Mouse (Mus musculus) midbrain, embryonic 12.5 days (tissue): Measurements from ENCODE around the gene S100a1. TPM values are rescaled to one million over a fixed set of nuclear protein-coding genes. Genes with fewer than 3 reads are reported as not detected.

Experiments
- ATAC-seq: fragments of 200-750 bp; cut with Nextera tagmentation; 2 replicates; pipeline ENCODE4 v1.8.0; 2017; ENCODE audit warnings: low read depth, moderate TSS enrichment, moderate library complexity; ENCODE audit not compliant: low FRiP score
- H3K27ac ChIP-seq: fragments of 300-500 bp; sonication (generic); replicated peaks from 2 replicates; pipeline ENCODE4 v1.5.1; 2016; ENCODE audit warnings: mild to moderate bottlenecking
- H3K27me3 ChIP-seq: fragments of 300-500 bp; sonication (generic); 2 replicates; pipeline ENCODE4 v1.6.1; 2016; ENCODE audit warnings: mild to moderate bottlenecking
- H3K36me3 ChIP-seq: fragments of 300-500 bp; sonication (generic); 2 replicates; pipeline ENCODE4 v1.6.1; 2016
- H3K4me1 ChIP-seq: fragments of 300-500 bp; sonication (generic); 2 replicates; pipeline ENCODE4 v1.6.1; 2016
- H3K4me2 ChIP-seq: fragments of 300-500 bp; sonication (generic); replicated peaks from 2 replicates; pipeline ENCODE4 v1.6.1; 2016; ENCODE audit warnings: mild to moderate bottlenecking, moderate library complexity
- H3K4me3 ChIP-seq: fragments of 300-500 bp; sonication (generic); 2 replicates; pipeline ENCODE4 v1.5.1; 2016; ENCODE audit warnings: mild to moderate bottlenecking
- H3K9ac ChIP-seq: fragments of 300-500 bp; sonication (generic); replicated peaks from 2 replicates; pipeline ENCODE4 v1.6.1; 2016; ENCODE audit warnings: mild to moderate bottlenecking, moderate library complexity
- H3K9me3 ChIP-seq: fragments of 300-500 bp; sonication (generic); 2 replicates; pipeline ENCODE4 v1.6.1; 2016; ENCODE audit warnings: mild to moderate bottlenecking
- WGBS: fragments of 180-500 bp; shearing (Covaris S2); methylation state at CpG from one replicate; pipeline ENCODE4 v1.1.7; 2016; 5-methylcytosine and 5-hydroxymethylcytosine counted together
- polyA plus RNA-seq: library from polyadenylated mRNA; unstranded; fragments of >200 nt; fragmentation: Nextera tagmentation; extraction: Ambion mirVana; gene quantifications from 2 replicates; pipeline ENCODE4 v1.2.1, GENCODE M21; 2016

The S100a1 gene
- polyA plus RNA-seq, result 4.5 and 6.4 TPM in 2 replicates

- WGBS, result 5% methylated on average over 24 of the region's 25 CpGs
- Histone ChIP-seq H3K9ac (peak within 1 kb of the TSS; percentile 50), H3K27me3 (peaks cover 44% of the 10 kb centered on the region), H3K4me1 (peaks cover 18% of the 10 kb centered on the region), H3K4me2 (peak within 1 kb of the TSS; percentile 61), H3K27ac (no peak within 1 kb of the TSS), H3K36me3 (no peaks in the 10 kb centered on the region), H3K9me3 (no peaks in the 10 kb centered on the region), H3K4me3 (peak within 1 kb of the TSS; percentile 37)
- ATAC-seq, result no peak
Measured at GRCm38 (mm10) chr3:90513796-90514590, at the start of gene S100a1, which contains the start of gene S100a13. S100a1 (minus strand) TSS chr3:90514392. S100a13 (plus strand) TSS chr3:90514435.

- Histone ChIP-seq H3K4me2 (no peak within 1 kb of the TSS), H3K9me3 (no peaks in the 10 kb centered on the region), H3K27ac (no peak within 1 kb of the TSS), H3K9ac (no peak within 1 kb of the TSS), H3K4me3 (no peak within 1 kb of the TSS), H3K27me3 (no peaks in the 10 kb centered on the region), H3K4me1 (peaks cover 4% of the 10 kb centered on the region; the same call in 1 of the 2 replicates), H3K36me3 (no peaks in the 10 kb centered on the region)
- 85% methylated on average over 6 of the region's 6 CpGs for WGBS
- ATAC-seq, result no peak
Measured at GRCm38 (mm10) chr3:90560008-90560628, 45.9 kb upstream of the S100a1 start, which contains the start of gene S100a3. S100a3 (plus strand) TSS chr3:90560578.

- Histone ChIP-seq H3K4me3 (no peak overlapping the region), H3K27ac (0 out of 2 replicates have a peak overlapping the region, but pooled peaks have one; percentile 12), H3K4me1 (peaks cover 4% of the 10 kb centered on the region; the same call in 1 of the 2 replicates), H3K27me3 (no peaks in the 10 kb centered on the region), H3K4me2 (no peak overlapping the region), H3K9ac (no peak overlapping the region), H3K9me3 (no peaks in the 10 kb centered on the region), H3K36me3 (no peaks in the 10 kb centered on the region)
- WGBS, result 32% methylated on average over 5 of the region's 5 CpGs
- ATAC-seq, result peak; percentile 63
Measured at GRCm38 (mm10) chr3:90555954-90556353, 41.8 kb upstream of the S100a1 start.

- Histone ChIP-seq H3K9me3 (no peaks in the 10 kb centered on the region), H3K4me2 (no peak overlapping the region)
Measured at GRCm38 (mm10) chr3:90552231-90552630, 38.0 kb upstream of the S100a1 start.

GRCm38 (mm10) chr3:90550421-90550790, 36.2 kb upstream of the S100a1 start:
- Histone ChIP-seq H3K27ac (no peak overlapping the region), H3K4me2 (no peak overlapping the region), H3K4me1 (no peaks in the 10 kb centered on the region), H3K36me3 (no peaks in the 10 kb centered on the region), H3K9me3 (no peaks in the 10 kb centered on the region), H3K27me3 (no peaks in the 10 kb centered on the region), H3K4me3 (no peak overlapping the region), H3K9ac (no peak overlapping the region)
- no peak for ATAC-seq
- WGBS, result 95% methylated on average over 2 of the region's 2 CpGs

More at GRCm38 (mm10) chr3:90552231-90552630, 38.0 kb upstream of the S100a1 start:
- H3K27ac ChIP-seq, result no peak overlapping the region
- no peaks in the 10 kb centered on the region for H3K27me3 ChIP-seq
- WGBS, result 96% methylated on average over 2 of the region's 2 CpGs
- H3K4me3 ChIP-seq, result no peak overlapping the region
- no peak for ATAC-seq
- no peaks in the 10 kb centered on the region for H3K36me3 ChIP-seq
- H3K4me1 ChIP-seq, result peaks cover 4% of the 10 kb centered on the region; the same call in 1 of the 2 replicates
- H3K9ac ChIP-seq, result no peak overlapping the region

- no peak overlapping the region for H3K4me3 ChIP-seq
- WGBS, result 66% methylated on average over 5 of the region's 5 CpGs
- H3K4me2 ChIP-seq, result no peak overlapping the region
- H3K4me1 ChIP-seq, result no peaks in the 10 kb centered on the region
- H3K9ac ChIP-seq, result no peak overlapping the region
- H3K27me3 ChIP-seq, result no peaks in the 10 kb centered on the region
- no peak for ATAC-seq
- no peaks in the 10 kb centered on the region for H3K9me3 ChIP-seq
- H3K36me3 ChIP-seq, result no peaks in the 10 kb centered on the region
- H3K27ac ChIP-seq, result no peak overlapping the region
Measured at GRCm38 (mm10) chr3:90549676-90550420, 35.7 kb upstream of the S100a1 start.

- H3K27ac ChIP-seq, result no peak overlapping the region
- peak; percentile 69 for ATAC-seq
- WGBS, result 31% methylated on average over 4 of the region's 4 CpGs
- peak overlapping the region; percentile 21; the same call in 1 of the 2 replicates for H3K4me2 ChIP-seq
- no peaks in the 10 kb centered on the region for H3K9me3 ChIP-seq
- peak overlapping the region; percentile 44; the same call in 1 of the 2 replicates for H3K9ac ChIP-seq
- H3K4me1 ChIP-seq, result peaks cover 11% of the 10 kb centered on the region
- H3K4me3 ChIP-seq, result no peak overlapping the region
- H3K36me3 ChIP-seq, result no peaks in the 10 kb centered on the region
- peaks cover 5% of the 10 kb centered on the region; the same call in 1 of the 2 replicates for H3K27me3 ChIP-seq
Measured at GRCm38 (mm10) chr3:90540904-90541303, 26.7 kb upstream of the S100a1 start.

- Histone ChIP-seq H3K9ac (no peak overlapping the region), H3K4me3 (no peak overlapping the region), H3K27me3 (peaks cover 5% of the 10 kb centered on the region; the same call in 1 of the 2 replicates), H3K4me2 (no peak overlapping the region), H3K9me3 (no peaks in the 10 kb centered on the region), H3K27ac (no peak overlapping the region), H3K4me1 (peaks cover 11% of the 10 kb centered on the region), H3K36me3 (no peaks in the 10 kb centered on the region)
- no peak for ATAC-seq
- 84% methylated on average over 5 of the region's 5 CpGs for WGBS
Measured at GRCm38 (mm10) chr3:90537905-90538296, 23.7 kb upstream of the S100a1 start.

GRCm38 (mm10) chr3:90537141-90537904, 23.1 kb upstream of the S100a1 start, which contains the start of gene S100a16:
S100a16 (plus strand) TSS chr3:90537254.
- H3K27me3 ChIP-seq, result peaks cover 5% of the 10 kb centered on the region; the same call in 1 of the 2 replicates
- no peak within 1 kb of the TSS for H3K4me3 ChIP-seq
- H3K36me3 ChIP-seq, result no peaks in the 10 kb centered on the region
- no peak for ATAC-seq
- WGBS, result 51% methylated on average over 10 of the region's 10 CpGs
- H3K4me1 ChIP-seq, result peaks cover 11% of the 10 kb centered on the region
- H3K9ac ChIP-seq, result no peak within 1 kb of the TSS
- no peak within 1 kb of the TSS for H3K27ac ChIP-seq
- no peaks in the 10 kb centered on the region for H3K9me3 ChIP-seq
- H3K4me2 ChIP-seq, result no peak within 1 kb of the TSS

GRCm38 (mm10) chr3:90535446-90535845, 21.3 kb upstream of the S100a1 start:
- 0 out of 2 replicates have a peak, but pooled peaks cover under 1% of the 10 kb centered on the region for H3K4me1 ChIP-seq
- H3K9me3 ChIP-seq, result no peaks in the 10 kb centered on the region
- H3K4me3 ChIP-seq, result no peak overlapping the region
- H3K27me3 ChIP-seq, result peaks cover 5% of the 10 kb centered on the region; the same call in 1 of the 2 replicates
- H3K9ac ChIP-seq, result no peak overlapping the region
- H3K36me3 ChIP-seq, result no peaks in the 10 kb centered on the region
- H3K4me2 ChIP-seq, result no peak overlapping the region
- WGBS, result 65% methylated on average over 1 of the region's 1 CpGs
- ATAC-seq, result no peak
- no peak overlapping the region for H3K27ac ChIP-seq

- ATAC-seq, result no peak
- Histone ChIP-seq H3K9me3 (no peaks in the 10 kb centered on the region), H3K27ac (no peak overlapping the region), H3K4me2 (no peak overlapping the region), H3K9ac (no peak overlapping the region), H3K27me3 (peaks cover 5% of the 10 kb centered on the region; the same call in 1 of the 2 replicates), H3K36me3 (no peaks in the 10 kb centered on the region), H3K4me3 (no peak overlapping the region), H3K4me1 (no peaks in the 10 kb centered on the region)
- 76% methylated on average over 5 of the region's 5 CpGs for WGBS
Measured at GRCm38 (mm10) chr3:90531713-90532112, 17.5 kb upstream of the S100a1 start.
